Mouse (Mus musculus): ENCODE results near the gene Pglyrp1.

- no peak for TF ChIP-seq CTCF (IDR thresholded peaks at IDR 0.05; ENCODE audit: borderline replicate concordance, insufficient read depth, low read depth, low read length)
- TF ChIP-seq POLR2A (IDR thresholded peaks at IDR 0.05; ENCODE audit: borderline replicate concordance, insufficient read depth, low read length), result no peak
Observed at GRCm38 (mm10) chr7:18926041-18926790, 55.1 kb downstream of the Pglyrp1 start.
